Mouse (Mus musculus) frontal cortex, adult 2 months (tissue): Measurements from ENCODE around the gene Slc38a3. TPM values are rescaled to one million over a fixed set of nuclear protein-coding genes. Genes with fewer than 3 reads are reported as not detected.

ENCODE experiments used
- DNase-seq, 2 experiments: peaks; one replicate each; pipeline ENCODE4 v3.0.0; 2022; ENCODE audit warnings: low spot score in 1 of 2; ENCODE audit errors: extremely low spot score in 1 of 2
- polyA plus RNA-seq: library from polyadenylated mRNA; depleted of rRNA; stranded (reverse); fragments of >200 nt; gene quantifications from 2 replicates; pipeline ENCODE4 v1.2.3, GENCODE M21; 2012

The Slc38a3 gene
- polyA plus RNA-seq, 1 experiment, result 260 TPM

DNA sequence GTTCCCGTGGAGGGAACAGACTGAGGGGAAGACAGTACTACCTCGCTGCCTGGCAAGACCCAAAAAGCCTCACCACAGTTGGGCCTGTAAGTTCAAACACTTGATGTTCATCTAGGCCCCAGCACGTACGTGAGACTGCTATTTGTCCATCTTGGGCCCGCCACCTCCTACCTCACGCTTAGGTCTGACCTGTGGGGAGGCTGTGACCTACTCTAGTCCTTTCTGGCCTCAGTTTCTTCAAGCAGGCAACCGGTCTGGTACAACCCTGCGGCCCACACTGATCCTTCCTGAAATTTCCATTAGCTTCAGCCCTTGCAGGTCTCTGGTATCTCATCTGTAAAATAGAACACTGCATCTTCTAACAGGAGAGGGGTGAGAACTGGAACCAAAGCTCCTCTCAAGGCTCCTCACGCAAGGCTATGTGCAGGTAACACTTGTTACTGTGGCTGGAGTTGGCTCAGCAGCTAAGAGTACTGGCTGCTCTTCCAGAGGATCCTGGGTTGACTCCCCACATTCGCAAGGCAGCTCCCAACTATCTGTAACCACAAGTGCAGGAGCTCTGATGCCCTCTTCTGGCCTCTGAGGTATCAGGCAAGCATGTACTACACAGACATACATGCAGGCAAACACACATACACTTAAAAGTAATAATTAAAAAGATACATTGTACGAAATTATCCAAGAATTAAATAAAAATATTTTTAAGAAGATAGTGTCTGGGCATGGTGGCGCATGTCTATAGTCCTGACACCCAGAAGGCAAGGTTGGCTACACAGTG lies 43.8 kb downstream of the Slc38a3 start:
- no peak for DNase-seq

DNA sequence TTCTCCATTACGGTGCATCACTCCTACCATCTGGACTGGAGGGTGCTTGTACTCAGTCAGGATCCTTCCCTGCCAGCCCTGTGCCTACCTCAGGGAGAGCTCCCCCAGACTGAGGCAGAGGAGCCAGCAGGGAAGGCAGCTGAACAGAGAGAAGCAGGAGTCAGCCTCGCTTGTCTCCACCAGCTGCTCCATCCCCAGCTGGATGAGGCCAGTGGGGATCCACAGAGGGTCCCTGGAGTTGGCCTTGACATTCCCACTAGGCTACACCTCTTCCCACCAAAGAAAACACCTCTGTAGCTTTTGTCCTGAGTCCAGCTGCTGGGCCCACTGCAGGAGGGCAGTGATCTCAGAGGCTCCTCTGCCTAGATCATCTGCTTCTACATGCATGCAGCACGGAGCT lies 44.4 kb downstream of the Slc38a3 start:
- DNase-seq, result no peak

DNA sequence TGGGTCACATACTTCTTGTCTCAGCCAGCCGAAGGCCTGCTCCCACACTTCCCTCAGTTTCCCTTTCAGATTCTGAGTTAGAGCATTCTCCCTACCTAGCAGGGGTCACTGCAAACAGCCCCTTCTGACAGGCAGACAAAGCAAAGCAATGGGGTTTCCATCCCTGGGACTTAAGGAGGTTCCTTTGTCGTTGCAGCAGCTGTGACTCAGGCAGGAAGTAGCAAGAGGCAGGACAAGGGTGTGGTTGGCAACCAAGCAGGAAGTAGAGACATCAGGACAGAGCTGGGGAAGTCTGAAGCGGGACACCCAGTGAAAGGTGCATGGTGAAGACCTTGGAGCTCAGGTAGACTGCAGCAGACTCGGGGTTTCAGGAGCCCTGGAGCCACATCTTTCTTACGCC lies 44.8 kb downstream of the Slc38a3 start:
- DNase-seq, result no peak

DNA sequence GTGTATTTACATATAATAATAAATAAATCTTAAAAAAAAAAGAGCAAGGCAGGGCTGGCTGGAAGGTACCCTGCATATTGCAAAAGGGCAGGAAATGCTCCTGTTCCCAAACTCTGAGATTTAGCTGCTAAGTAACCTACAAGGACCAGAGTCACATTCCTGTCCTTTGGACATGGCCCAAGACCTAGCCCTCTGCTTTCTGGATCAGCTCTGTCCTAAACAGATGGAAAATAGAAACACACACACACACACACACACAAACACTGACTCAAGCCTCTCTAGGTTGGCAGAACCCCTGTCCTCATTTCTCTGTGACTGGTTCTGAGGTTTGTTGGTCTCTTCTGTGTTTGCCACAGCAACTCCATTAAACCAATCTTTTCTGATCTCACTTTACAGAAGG lies 48.4 kb downstream of the Slc38a3 start:
- DNase-seq, result no peak

DNA sequence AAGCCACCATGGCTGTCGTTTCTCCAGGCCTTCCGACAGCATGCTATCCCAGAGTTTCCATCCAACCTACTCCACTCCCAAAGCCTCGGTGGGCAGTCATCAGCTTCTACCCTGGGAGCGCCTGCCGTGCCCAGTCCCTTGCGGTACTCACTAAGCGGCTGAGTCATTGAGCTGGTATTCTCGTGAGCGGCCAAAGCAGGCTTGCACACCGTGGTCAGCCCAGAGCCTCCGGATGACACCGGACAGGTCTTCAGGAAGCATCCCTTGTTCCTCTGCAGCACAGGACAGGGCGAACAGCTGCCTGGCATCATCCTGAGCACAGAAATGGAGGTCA lies 49.8 kb downstream of the Slc38a3 start:
- DNase-seq, result no peak

DNA sequence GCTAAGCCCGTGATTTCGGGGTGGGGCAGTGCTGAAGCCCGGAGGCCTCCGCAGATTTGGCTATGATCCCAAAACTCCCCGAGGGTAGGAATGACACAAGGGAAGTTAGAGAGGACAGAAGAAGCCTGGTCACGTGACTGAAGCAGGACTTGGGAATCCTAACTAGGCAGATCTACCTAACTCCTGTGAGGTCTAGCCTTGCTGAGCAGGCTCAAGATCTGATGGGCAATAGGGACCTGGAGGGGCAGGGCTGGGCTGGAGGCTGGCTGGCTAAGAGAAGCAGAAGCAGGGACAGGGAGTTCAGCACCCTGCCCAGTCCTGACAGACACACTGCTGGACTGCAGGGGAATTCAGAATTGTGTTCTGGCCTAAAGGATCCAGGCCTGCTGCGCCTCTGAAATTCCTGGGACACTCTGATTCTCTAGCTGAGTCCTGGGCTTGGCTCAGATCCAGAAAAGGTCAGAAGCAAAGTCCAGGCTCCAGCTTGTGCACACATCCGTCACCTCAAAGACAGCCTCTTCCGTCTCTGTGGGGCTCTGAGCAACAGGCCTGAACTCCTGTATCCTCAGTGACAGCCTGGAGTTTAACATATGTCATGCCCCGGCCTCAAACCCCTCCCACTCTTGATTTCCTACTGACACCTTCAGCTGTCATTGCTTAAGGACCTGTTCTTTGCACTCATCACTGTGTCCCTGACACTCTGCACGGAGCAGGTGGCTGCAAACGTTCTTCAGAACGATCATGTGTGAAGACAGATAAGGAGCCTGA lies 50.4 kb downstream of the Slc38a3 start:
- no peak for DNase-seq

DNA sequence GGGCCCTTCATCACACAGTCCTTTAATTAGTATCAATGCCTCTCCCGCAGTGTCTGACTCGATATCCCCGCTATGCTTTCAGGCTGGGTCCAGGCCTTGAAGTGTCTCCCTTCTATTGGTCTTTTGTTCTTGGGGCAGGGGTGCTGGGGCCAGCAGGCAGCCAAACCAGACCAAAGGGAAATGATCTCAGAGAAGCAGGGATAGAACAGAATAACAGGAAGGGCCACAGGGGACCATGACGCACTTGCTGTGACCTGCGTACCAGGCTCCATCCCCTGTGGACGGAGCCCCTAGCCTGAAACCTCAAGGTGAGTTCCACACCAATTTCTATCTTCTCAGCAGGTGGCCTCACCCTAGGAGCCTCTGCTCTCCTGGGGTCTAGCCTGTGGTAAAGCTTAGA lies 51.2 kb downstream of the Slc38a3 start:
- DNase-seq, result no peak

DNA sequence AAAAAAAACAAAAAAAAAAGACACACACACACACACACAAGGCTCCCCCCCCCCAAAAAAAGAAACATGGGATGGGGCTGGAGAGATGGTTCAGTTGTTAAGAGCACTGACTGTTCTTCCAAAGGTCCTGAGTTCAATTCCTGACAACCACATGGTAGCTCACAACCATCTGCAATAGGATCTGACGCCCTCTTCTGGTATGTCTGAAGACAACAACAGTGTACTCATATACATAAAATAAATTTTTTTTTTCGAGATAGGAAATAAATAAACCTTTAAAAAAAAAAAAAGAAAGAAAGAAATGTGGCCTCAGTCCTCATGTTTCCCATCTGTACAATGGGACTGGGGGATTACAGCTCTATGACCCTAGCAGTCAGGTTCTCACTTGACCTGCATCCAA lies 51.9 kb downstream of the Slc38a3 start:
- no peak for DNase-seq

DNA sequence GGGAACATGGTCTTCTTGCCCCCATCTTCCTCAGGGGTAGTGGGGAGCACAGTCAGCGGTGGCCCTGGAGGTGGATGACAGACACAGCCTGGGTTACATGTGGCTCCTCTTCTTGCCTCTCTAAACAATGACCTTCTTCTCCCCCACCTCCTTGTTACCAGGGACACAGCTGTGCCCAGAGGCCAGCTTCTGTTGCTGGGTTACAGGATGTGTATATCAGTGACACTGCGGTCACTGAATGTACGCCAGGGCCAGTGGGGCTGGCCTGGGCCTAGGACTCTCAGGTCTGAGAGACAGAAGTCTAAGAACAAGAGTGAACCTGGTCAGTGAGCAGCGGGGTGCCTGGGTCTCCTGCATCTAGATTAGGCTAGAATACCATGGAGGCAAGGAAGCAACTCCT lies 54.3 kb downstream of the Slc38a3 start:
- DNase-seq, result no peak

DNA sequence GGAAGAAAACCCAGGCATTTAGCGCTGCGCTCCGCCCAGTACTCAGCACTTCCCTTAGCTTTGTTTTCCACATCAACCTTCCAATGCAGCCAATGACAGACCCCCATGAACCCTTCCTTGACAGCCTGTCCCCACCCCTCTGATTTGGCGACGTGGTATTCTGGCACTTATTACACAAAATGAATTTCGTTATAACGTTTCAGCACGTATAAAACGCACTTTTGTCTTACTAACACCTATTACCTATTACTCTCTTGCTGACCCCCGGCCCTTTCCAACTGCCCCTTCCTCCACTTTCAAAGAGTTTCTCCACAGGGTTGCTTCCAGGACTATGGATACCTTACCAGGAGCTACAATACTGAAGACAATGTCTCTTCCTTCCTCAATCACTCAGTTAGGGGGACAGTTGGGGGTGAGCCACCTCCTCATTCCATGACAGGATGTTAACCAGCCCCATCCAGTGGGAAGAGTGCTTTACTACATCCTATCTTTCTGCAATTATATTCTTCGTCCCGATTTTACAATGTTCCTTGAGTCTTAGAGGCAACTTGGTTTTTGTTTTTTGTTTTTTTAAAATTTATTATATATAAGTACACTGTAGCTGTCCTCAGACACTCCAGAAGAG lies 56.3 kb downstream of the Slc38a3 start:
- no peak for DNase-seq

DNA sequence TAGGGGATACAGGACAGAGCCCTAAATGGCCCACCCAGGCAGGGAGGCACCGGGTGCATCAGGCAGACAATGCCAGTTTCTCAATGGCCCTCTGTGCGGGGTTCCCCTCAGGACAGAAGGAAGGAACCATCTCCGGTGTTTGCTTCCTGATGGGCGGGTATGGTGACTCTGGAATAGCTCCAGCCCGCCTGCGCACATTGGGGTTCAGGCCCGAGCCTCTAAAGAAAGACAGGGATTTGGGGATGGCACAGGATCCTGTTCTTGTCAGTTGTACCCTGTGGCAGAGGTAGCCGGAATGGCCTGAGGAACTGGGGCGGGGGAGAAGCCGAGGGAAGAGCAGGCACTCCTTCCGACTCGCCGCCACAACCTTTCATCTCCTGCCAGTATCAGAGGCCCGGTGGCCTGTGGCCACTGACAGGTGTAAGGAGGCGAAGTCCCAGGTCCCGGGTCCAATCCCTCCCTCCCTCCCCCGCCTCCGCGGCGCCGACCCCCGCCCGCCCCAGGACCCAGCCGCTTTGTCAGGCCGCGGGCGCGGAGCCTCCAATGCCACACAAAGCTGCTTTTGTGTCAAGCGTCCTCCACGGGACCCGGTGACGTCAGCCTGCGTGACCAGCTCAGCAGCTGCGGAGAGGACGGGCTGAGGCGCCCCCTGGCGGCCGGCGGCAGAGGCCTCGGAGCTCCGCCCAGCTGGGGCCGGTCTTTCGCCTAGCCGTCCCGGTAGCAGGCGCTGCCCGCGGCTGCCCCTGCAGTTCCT lies 57.0 kb downstream of the Slc38a3 start:
- DNase-seq, result peak; percentile 93 to 99

DNA sequence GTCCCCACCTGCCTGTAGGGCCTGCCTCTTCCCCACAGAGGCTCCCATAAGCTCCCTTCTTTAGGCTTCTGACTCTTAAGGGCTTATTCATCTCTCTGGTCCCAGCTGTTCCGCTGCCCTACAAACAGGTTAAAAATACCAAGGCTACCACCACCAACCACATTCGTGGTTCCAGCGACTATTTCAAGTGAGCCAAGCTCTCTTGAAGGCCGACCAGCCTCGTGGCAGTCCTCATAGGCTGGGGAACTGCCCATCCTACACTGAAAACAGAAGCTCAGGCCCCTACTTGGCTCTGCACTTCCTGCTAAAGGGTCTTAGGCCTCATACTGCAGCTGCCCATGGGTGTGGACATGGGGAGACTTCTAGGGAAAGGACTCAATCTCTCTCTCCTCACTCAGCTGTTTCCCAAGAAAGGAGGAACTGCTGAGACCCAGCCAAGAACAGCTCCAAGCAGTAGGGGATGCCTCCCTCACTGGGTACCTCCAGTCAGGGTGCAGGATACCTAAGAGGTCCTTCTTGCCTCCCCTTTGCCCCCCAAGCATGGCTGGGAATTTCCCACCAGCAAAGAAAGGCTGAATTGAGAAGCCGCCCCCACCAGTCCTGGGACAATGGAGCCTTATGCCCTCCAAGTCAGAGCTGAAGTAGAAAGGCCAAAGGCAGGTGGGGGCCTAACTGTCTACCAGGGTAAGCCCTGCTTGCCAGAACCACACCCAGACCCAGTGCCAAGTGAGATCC lies 57.7 kb downstream of the Slc38a3 start:
- peak in 1 of 2 experiments; percentile 48 for DNase-seq

DNA sequence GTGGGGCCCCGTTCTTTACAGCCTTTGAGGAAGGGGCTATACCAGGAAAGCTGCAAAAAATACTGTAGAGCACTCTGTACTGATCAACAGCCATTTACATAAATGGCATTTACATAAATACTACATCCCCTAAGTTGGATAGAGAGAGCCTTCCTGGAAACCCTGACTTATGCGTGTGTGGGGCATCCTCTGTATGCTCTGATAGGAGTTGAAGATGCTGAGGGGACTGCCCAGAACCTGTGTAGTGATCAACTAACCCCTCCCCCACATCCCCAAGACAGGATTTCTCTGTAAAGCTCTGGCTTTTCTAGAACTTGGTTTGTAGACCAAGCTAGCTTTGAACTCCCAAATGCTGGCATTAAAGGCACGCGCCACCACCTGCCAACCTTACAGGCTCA lies 59.9 kb downstream of the Slc38a3 start:
- DNase-seq, result no peak

DNA sequence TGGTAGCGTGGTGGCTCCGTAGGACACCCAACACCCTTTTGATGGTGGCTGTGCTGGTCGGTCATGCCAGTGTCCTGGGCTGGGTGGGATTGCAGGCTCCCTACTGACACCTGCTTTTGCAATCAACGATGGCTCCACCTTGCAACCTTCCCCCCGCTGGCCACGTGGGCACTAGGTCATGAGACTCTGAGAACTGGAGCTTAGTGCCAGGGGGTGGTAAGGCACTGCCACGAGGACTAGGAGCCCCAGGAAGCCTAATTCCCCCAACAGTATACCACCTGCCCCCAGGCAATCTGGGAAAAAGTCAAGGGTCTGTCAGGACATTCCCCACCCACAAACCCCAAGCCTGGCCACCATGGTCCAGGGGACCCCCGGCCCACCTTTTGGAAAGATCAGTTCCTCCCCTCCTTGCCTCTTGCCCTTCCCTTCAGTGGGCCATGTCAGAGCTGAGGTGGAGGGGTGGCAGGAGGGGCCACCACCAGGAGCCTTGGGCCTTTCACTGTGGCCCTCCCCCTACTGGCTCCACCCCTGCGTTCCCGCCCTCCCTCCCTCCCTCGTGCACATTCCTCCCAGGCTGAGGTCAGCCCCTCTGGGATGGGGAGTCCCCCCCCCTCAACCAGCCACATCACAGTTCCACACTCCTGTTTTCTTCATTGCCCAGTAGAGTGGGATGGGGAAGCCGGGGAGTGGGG lies 60.4 kb downstream of the Slc38a3 start, which contains the start of gene Sema3b:
Gene Sema3b, minus strand, starts transcription at position 489 of the 692 bp plus-strand sequence.
- no peak for DNase-seq

DNA sequence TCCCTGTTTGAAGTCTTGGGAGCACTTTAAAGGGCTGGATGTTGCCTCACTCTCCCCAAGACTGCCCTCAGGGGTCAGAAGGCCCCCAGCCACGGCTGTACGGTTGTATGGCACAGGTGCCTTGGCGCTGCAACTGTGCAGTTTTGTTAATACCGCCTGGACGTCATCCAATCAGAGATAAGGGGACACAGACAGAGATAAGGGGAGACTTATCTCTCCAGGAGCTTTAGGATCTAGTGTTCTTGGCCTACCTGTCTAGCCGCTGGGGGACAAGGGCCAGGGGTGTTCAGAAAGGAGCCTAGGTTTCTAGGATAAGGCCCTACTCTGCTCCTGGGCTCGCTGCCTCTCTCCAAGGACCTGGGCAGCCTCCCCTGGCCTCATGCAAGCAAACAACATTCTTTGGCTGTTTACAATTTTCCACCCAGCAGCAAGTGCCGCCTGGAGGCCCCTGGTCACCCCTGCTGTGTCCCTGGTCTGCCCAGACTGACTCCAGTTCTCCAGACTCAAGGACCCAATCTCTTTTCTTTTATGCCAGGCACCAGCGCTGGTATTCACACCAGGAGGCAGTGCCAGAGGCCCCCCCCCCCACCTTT lies 61.6 kb downstream of the Slc38a3 start:
- DNase-seq, result no peak

DNA sequence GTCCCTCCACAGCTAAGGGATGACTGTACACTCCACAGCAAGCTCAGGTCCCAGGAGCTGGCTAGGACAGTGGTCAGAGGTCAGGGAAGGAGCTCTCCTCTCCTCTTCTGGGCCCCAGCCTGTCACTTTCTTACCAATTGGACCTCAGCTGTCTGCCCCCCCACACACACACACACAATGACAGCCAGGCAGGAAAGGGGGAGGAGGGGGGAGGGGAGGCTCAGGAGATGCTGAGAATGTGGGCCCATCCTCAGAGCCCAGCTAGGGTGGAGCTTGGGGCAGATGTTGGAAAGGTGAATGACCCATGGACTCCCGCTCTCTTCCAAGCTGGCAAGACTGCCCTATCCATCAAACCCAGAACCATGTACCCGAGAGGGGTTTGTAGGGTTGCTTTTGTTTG lies 62.3 kb downstream of the Slc38a3 start:
- DNase-seq, result no peak

DNA sequence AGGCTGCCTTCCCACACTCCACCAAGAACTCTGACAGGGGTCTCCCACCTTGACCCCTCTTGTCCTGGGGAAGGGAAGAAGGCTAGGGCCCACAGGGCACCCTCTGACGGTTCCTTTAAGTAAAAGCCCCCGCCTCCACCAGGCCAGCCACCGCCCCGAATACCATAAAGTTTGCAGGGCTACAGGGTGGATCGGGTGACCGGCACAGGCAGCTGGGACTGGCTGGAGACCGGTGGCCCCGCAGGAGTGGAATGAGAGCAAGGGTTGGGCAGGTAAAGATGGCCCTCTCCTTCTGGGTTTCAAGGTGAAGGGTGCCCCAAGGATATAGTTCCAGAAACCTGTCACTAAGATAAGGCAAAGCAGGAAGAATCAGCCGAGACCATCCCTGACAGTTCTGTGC lies 62.7 kb downstream of the Slc38a3 start:
- DNase-seq, result no peak

DNA sequence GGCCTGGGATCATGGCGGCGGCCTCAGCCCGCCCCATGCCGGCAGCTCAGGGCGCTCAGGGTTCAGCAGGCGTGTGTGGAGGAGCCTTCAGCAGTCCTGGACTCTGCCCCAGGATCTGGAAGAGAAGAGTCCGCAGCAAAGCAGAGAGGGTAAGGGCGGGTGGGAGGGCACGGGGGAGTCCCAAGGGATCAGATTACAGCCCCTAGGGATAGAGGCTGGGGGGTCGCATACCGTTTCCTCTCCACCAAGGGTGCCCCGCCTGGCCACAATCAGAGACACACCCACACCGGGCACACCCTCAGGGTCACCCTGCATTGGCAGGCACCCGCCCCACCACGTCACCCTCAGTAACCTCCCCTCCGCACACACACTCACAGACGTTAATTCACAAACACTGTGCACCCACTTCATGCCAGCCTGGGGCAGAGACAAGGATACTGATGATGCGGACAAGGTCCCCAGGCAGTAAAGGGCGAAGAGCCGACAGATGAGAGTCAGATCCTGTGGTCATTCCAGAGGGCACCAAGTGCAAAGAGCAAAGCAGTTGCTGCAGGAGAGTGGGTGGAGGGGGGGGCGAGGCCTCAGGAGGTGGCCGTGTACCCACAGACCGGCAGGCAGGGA lies 64.2 kb downstream of the Slc38a3 start:
- DNase-seq, result no peak

DNA sequence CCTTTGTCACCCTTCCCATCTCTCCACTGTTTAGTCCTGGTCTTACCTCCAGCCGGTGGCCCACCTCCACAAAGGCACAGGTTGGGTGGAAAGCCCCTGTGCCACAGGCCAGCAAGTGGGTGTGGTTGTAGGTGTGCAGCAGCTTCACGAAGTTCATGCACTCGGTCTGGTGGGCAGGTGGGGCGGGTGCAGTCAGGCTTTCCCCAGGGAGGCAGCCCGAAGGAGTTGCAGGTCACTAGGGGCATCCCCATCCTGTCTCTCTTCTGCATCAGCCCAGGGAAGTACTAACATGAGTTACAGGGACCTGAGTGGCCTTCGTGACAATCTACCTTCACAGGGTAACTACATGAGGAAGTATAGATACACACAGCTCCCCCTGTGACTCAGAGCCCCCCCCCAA lies 66.1 kb downstream of the Slc38a3 start:
- no peak for DNase-seq
